Mouse (Mus musculus) R1 (cell line): ENCODE data around the gene Lrrc1.

Experiments used
- DNase-seq: peaks from one replicate; pipeline ENCODE4 v3.0.0-alpha.2; 2018; ENCODE audit warnings: low read depth, low spot score

The Lrrc1 gene

GRCm38 (mm10) chr9:77463861-77464260, 80.8 kb downstream of the Lrrc1 start:
- no peak for DNase-seq

GRCm38 (mm10) chr9:77463195-77463594, 81.5 kb downstream of the Lrrc1 start:
- DNase-seq = no peak

- no peak for DNase-seq
Measured at GRCm38 (mm10) chr9:77461371-77461915, 83.2 kb downstream of the Lrrc1 start.

GRCm38 (mm10) chr9:77460408-77460807, 84.3 kb downstream of the Lrrc1 start:
- DNase-seq = no peak

GRCm38 (mm10) chr9:77459365-77459764, 85.3 kb downstream of the Lrrc1 start:
- DNase-seq = no peak

- no peak for DNase-seq
Measured at GRCm38 (mm10) chr9:77456169-77456826, 88.4 kb downstream of the Lrrc1 start.

GRCm38 (mm10) chr9:77455439-77456168, 89.1 kb downstream of the Lrrc1 start:
- no peak for DNase-seq

- no peak for DNase-seq
Measured at GRCm38 (mm10) chr9:77452046-77452807, 92.4 kb downstream of the Lrrc1 start.

GRCm38 (mm10) chr9:77450447-77450846, 94.2 kb downstream of the Lrrc1 start:
- DNase-seq = no peak

GRCm38 (mm10) chr9:77444876-77445275, 99.8 kb downstream of the Lrrc1 start:
- DNase-seq = no peak

- no peak for DNase-seq
Measured at GRCm38 (mm10) chr9:77439371-77439770, 105.3 kb downstream of the Lrrc1 start.

GRCm38 (mm10) chr9:77438836-77439271, 105.8 kb downstream of the Lrrc1 start:
- no peak for DNase-seq

GRCm38 (mm10) chr9:77437131-77437530, 107.5 kb downstream of the Lrrc1 start:
- no peak for DNase-seq

- DNase-seq = no peak
Measured at GRCm38 (mm10) chr9:77434965-77435364, 109.7 kb downstream of the Lrrc1 start.

GRCm38 (mm10) chr9:77433476-77433875, 111.2 kb downstream of the Lrrc1 start:
- DNase-seq = no peak

- no peak for DNase-seq
Measured at GRCm38 (mm10) chr9:77432030-77432429, 112.6 kb downstream of the Lrrc1 start.

- DNase-seq = no peak
Measured at GRCm38 (mm10) chr9:77430413-77431087, 114.1 kb downstream of the Lrrc1 start.

GRCm38 (mm10) chr9:77429230-77430015, 115.2 kb downstream of the Lrrc1 start:
- DNase-seq = no peak

- no peak for DNase-seq
Measured at GRCm38 (mm10) chr9:77428748-77429140, 115.9 kb downstream of the Lrrc1 start.

GRCm38 (mm10) chr9:77428115-77428747, 116.4 kb downstream of the Lrrc1 start:
- no peak for DNase-seq
